Mouse (Mus musculus): ENCODE results near the gene Pola1.

GRCm38 (mm10) chrX:93288339-93288738 is 343.6 kb downstream of the Pola1 start:
- no peak for TF ChIP-seq CTCF (conservative IDR thresholded peaks at IDR 0.05 in 1 of 2, IDR thresholded peaks at IDR 0.05 in 1 of 2; ENCODE audit: low read depth in 2 of 2, low read length in 2 of 2)
- TF ChIP-seq GABPA (IDR thresholded peaks at IDR 0.05; ENCODE audit: insufficient replicate concordance, low read depth, low read length): no peak
- no peak for TF ChIP-seq POLR2A (IDR thresholded peaks at IDR 0.05; ENCODE audit: low read depth, low read length)
- TF ChIP-seq EP300 (IDR thresholded peaks at IDR 0.05; ENCODE audit: low read length): no peak
- TF ChIP-seq NRF1 (IDR thresholded peaks at IDR 0.05; ENCODE audit: low read depth, low read length): no peak
- no peak for TF ChIP-seq MXI1 (IDR thresholded peaks at IDR 0.05; ENCODE audit: low read depth, low read length)
- TF ChIP-seq CHD1 (IDR thresholded peaks at IDR 0.05; ENCODE audit: low read depth, low read length): no peak
- no peak for TF ChIP-seq JUN (IDR thresholded peaks at IDR 0.05; ENCODE audit: insufficient read depth, low read depth, low read length)
- TF ChIP-seq SIN3A (IDR thresholded peaks at IDR 0.05; ENCODE audit: low read length): no peak
- no peak for TF ChIP-seq MEF2A (IDR thresholded peaks at IDR 0.05; ENCODE audit: borderline replicate concordance, low read depth, low read length)
- TF ChIP-seq USF1 (IDR thresholded peaks at IDR 0.05; ENCODE audit: low read depth, low read length): no peak
- TF ChIP-seq ZKSCAN1 (IDR thresholded peaks at IDR 0.05; ENCODE audit: borderline replicate concordance, low read depth, low read length): no peak
